Mouse (Mus musculus): ENCODE data around the gene Supt6.
"Not testable (repeated sequence)": the region's sequence is repeated elsewhere in the genome, so short reads cannot be mapped to it uniquely, and the experiment has no call there.

Gene Supt6

GRCm38 (mm10) chr11:78215709-78216317, 30.0 kb downstream of the Supt6 start:
- no peak for DNase-seq

- DNase-seq: no peak
Observed at GRCm38 (mm10) chr11:78213086-78213817, 32.5 kb downstream of the Supt6 start.

- no peak for DNase-seq
Observed at GRCm38 (mm10) chr11:78211513-78211912, 34.3 kb downstream of the Supt6 start.

- DNase-seq: no peak
Observed at GRCm38 (mm10) chr11:78210615-78211014, 35.2 kb downstream of the Supt6 start.

- DNase-seq: no peak
Observed at GRCm38 (mm10) chr11:78209886-78210285, 35.9 kb downstream of the Supt6 start.

GRCm38 (mm10) chr11:78207190-78207589, 38.6 kb downstream of the Supt6 start:
- DNase-seq: no peak

- no peak for DNase-seq
Observed at GRCm38 (mm10) chr11:78205361-78206206, 40.2 kb downstream of the Supt6 start.

GRCm38 (mm10) chr11:78204287-78204686, 41.5 kb downstream of the Supt6 start:
- DNase-seq: no peak

- DNase-seq: no peak
Observed at GRCm38 (mm10) chr11:78202372-78202771, 43.4 kb downstream of the Supt6 start.

GRCm38 (mm10) chr11:78195101-78195863, 50.5 kb downstream of the Supt6 start:
- DNase-seq: no peak

GRCm38 (mm10) chr11:78194411-78195100, 51.2 kb downstream of the Supt6 start:
- DNase-seq: no peak

GRCm38 (mm10) chr11:78193113-78193512, 52.7 kb downstream of the Supt6 start, which contains the start of gene Proca1:
Proca1 (plus strand) TSS chr11:78193392.
- DNase-seq: no peak

GRCm38 (mm10) chr11:78190041-78190440, 55.7 kb downstream of the Supt6 start:
- DNase-seq: no peak

GRCm38 (mm10) chr11:78189234-78190040, 56.4 kb downstream of the Supt6 start:
- peak; percentile 70 for DNase-seq

- peak; percentile 74 for DNase-seq
Observed at GRCm38 (mm10) chr11:78188331-78189233, 57.2 kb downstream of the Supt6 start, which contains the start of gene Rab34. Rab34 (plus strand) TSS chr11:78188430.

- DNase-seq: not testable (repeated sequence)
Observed at GRCm38 (mm10) chr11:78184702-78185101, 61.1 kb downstream of the Supt6 start.

GRCm38 (mm10) chr11:78183884-78184514, 61.8 kb downstream of the Supt6 start:
- DNase-seq: no peak

- peak; percentile 87 for DNase-seq
Observed at GRCm38 (mm10) chr11:78182961-78183844, 62.6 kb downstream of the Supt6 start, which contains the start of gene Rpl23a. Rpl23a (minus strand) TSS chr11:78183584.

Measured in right cerebral cortex, postnatal 25 days (tissue).